Mouse (Mus musculus) E14TG2a.4 (cell line): Measurements from ENCODE around the gene Gm27029.

ENCODE experiments used
- CTCF ChIP-seq: conservative IDR thresholded peaks from 2 replicates; pipeline ENCODE4 v1.5.1; 2014; ENCODE audit warnings: low read length
- NANOG ChIP-seq: IDR thresholded peaks from 2 replicates; pipeline ENCODE4 v1.6.1; 2014; ENCODE audit warnings: borderline replicate concordance, low read length, mixed read lengths

- TF ChIP-seq CTCF (no peak), NANOG (no peak)
Observed at GRCm38 (mm10) chr11:101455627-101456026, 31.0 kb upstream of the Gm27029 start.
